Mouse (Mus musculus) bone marrow, adult 2 months (tissue): Measurements from ENCODE around the gene Akap3.

Experiments used
- CTCF ChIP-seq: fragments of 200-500 bp; IDR thresholded peaks from 2 replicates; pipeline ENCODE4 v1.5.1; 2011; ENCODE audit warnings: low read length, control low read depth; ENCODE audit not compliant: control insufficient read depth, insufficient read depth
- POLR2A ChIP-seq: fragments of 200-500 bp; IDR thresholded peaks from 2 replicates; pipeline ENCODE4 v1.6.1; 2011; ENCODE audit warnings: low read depth, mild to moderate bottlenecking, control low read depth, low read length, borderline replicate concordance; ENCODE audit not compliant: control insufficient read depth

DNA sequence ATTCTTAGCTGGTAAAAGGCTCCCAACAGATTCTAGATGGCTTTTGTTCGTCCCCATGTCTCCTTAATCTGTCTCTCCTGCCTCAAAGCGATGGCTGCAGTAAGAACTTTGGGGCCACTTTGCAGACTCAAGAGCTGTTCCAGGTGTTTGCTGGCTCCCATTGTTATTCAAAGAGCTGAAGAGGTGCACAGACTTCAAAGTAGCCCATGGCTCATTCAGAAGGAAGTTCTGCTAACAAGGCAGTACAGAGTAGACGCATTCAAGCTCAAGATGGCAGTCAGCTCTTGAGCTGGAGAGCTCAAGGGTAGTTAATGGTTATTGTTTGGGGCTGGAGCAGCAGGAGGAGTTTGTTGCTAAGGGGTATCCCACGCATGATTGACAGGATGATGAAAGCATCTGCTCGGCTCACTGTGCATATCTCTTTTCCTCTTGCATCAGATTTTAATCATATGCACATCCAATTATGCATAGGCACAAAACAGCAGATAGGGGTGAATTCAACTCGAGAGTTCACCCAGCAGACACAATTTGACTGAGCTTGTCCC lies 37.6 kb upstream of the Akap3 start:
- TF ChIP-seq CTCF (no peak), POLR2A (no peak)
